Mouse (Mus musculus) lung, postnatal 10 days (tissue): ENCODE measurements around the gene Chrna7.

ENCODE experiments used
- DNase-seq: peaks from one replicate; pipeline ENCODE4 v3.0.0; 2021

Gene Chrna7

DNA sequence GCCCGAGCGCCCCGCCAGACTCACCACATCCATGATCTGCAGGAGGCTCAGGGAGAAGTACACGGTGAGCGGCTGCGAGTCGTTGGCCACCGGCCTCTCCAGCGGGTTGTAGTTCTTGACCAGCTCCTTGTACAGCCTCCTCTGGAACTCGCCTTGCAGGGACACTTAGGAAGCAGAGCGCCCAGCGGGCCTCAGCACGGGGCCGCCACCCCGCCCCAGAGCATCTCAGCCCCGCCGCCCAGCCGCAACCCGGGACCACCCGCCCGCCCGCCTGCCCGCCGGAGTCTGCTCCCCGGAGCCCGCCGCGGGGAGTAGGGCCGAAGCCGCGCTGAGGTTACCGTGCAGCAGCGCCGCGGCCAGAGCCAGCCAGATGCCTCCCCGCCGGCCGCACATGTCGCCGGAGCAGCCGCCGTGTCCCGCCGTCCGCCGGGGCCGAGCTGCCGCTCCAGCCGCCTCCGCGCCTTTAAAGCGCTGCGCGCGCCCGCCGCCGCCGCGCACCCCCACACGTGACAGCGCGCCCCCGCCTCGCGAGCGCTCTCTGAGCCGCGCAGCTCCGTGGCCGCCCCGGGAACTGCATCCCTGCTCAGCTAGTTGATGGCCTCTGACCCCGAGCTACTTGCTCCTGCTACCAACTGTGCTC, at the start of gene Chrna7:
Gene Chrna7 (minus strand): TSS at position 486 of the 640 bp plus-strand sequence.
- DNase-seq, result peak; percentile 77

DNA sequence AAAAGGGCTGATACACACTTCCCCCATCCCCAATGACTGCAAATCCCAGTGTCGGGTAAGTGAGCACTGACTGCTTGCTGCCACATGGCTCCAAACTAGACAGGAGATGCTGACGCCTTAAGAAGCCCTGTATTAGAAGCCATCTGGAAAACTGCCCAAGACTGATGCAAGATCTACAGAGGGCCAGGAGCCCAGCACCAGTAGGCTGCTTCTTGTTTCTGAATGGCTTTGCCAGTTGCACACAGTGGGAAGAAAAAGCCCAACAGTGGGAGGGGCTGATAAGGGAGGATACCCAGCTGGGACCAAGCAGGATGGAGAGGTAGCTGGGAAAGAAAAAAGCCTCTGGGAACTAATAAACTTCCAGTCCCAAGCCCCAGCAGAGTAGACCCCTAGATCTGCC, 37.0 kb upstream of the Chrna7 start:
- peak; percentile 2 for DNase-seq

DNA sequence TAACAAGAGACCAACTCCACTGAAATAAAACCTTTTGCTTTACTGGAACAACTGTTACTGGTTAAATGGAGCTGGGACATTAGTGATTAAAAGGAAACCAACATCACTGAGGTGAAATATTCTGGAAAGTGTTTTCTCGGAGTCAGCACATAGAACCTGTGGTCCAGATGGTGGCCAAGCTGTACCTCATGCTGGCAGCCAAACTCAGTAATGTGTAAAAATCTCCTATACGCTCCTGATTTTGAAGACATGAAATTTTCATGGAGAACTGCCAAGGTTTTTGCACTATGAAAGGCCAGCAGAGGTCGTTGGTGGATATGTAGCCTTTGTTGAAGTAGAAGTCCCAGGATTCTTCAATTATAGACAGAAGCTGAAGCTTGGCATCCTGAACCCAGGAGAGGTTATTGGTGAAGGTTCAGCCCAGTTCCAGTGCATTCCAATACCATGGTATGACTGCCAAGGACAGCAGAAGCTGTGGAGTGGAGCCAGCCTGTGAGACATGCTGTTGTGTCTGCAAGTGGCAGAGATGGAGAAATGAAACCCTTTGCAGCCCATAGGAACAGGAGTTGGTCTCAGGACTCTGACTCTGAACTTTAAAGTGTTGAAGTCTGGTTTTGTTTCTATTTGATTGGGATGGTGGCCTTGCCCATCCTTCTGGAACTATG, 25.6 kb upstream of the Chrna7 start:
- no peak for DNase-seq

DNA sequence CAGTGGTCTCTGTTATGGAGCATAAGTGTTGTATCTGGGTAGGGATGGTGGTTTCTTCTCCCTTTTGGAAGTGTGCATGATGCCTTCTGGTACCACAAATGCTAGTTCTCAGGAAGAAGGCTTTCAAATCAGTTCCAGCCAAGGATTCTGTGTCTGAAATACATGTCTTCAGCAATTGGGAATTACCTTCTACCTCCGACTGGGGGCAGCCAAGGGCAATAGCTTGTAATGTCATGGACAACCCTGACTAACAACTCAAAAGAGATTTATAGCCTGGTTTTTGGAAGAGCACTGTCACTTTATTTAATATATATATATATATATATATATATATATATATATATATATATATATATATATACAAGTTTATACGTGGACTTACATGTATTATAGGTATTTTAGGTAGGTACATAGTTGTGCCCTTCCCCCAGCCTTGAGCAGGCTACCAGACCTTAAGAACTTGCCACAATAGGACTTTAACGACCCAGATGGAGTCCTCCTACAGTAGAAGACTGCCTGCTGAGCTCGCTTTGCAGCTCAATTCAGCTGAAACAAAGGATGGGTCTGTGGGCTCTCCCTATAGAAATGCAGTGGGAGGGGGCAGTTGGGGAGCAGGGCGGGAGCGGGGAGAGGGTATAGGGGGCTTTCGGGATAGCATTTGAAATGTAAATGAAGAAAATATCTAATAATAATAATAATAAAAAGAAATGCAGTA, 12.9 kb upstream of the Chrna7 start:
- DNase-seq, result no peak

DNA sequence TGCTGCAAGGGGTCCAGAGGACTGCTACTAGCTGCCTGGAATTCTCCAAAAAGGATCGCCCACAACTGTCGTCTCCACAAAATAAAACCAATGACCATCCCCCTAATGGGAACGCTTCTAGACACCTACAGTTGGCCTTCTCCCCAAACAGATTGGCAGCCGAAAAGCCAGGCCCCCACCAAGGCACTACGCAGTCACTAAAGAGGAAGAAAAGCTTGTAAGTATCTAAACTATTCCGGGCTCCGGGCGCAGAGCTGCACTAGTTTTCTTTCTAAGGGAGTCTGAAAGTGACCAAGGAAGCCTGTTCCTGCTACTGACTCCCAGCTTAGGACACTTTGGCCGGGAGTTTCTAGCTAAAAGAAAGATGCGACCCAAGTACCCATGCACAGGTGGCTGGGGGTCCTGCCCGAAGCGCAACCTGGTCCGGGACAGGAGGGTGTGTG, 707 bp downstream of the Chrna7 start:
- DNase-seq, result no peak

DNA sequence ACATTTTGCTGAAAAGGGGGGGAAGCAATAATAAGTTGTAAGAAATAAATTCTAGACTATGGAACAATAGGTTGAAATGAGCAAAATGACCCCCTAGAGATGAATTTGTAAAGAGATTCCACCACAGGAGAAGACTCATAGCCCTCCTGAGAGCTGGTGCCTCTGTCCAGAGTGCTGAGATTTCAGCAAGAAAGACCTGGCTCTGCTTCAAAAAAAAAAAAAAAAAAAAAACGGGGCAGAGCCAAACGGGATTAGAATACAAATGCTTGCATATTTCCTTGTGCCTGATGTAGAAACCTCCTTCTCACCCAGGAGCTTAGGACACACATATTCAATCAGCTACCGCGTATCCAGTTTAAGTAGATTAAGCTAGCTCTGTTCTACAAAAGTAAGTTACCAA, 2.9 kb downstream of the Chrna7 start:
- DNase-seq, result no peak

DNA sequence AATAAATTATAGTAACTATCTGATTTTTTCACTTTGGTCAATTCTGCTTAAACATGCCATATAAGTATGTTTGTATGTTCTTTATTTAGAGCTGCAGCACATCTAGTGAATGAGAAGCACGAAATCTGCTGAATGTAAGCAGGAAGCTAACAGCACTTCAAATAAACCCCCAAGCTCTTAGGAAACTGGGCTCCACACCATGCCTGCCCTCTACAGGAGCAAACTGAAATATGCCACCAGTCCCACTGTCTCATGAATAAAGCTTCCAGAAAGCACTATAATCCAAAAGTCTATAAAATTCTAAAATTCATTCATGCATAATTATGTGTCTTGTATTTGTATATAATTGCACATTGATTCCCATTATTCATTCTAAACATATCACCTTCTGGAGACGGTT, 5.2 kb downstream of the Chrna7 start:
- no peak for DNase-seq

DNA sequence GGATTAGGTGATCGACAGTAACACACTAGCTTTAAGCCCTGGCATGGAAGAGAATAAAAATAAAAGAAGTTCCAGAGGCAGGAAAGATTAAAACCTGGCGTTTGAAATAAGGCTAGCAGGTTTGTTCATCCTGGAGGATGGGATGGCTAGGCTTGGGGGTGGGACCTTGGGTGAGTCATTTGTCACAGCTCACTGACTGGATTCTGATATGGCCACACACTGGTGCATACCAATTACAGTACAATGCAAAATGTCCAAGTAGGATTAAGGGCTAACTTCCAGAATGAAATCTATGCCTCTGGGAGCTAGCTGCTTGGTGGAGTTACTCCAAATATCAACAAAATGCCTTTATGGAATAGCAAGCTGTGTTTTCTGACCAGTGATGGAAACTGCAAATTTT, 16.8 kb downstream of the Chrna7 start:
- DNase-seq, result no peak

DNA sequence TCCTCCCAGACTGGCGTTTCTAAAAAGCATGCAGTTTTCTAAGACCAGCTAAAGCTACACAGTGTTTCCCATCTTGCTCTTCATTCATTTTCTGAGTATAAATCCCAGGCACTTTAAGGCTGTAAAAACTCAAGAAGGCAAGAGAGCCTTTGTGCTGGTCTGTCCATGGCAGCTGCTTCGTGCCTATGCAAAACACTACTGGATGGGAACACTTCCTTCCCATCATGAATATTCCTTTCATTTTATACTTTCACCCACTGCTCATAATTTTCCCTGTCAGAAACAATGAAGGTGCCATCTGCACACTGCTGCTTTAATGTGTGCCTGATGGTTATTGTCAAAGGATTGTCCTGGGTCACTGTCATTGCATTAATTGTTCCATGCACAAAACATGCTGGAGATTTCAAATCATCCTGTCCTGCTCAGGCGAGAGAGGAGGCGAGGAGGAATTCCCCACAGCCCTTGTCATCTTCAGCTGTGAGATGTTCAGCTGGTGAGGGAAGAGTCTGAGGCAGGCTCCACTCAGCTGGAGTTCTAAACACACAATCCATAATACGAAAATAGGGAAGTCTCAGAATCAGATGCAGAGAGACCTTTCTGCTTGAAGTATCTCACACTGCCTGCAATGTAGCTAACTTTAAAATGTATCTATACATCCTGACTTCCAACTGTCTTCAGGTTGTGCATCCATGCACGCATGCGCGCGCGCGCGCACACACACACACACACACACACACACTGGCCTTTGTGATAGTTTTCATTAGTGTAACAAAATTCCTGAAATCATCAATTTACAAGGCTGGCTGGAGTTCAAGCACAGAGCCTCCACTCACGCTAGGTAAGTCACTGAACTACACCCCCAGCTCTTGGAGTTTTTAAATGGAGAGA, 22.5 kb downstream of the Chrna7 start:
- DNase-seq, result no peak

DNA sequence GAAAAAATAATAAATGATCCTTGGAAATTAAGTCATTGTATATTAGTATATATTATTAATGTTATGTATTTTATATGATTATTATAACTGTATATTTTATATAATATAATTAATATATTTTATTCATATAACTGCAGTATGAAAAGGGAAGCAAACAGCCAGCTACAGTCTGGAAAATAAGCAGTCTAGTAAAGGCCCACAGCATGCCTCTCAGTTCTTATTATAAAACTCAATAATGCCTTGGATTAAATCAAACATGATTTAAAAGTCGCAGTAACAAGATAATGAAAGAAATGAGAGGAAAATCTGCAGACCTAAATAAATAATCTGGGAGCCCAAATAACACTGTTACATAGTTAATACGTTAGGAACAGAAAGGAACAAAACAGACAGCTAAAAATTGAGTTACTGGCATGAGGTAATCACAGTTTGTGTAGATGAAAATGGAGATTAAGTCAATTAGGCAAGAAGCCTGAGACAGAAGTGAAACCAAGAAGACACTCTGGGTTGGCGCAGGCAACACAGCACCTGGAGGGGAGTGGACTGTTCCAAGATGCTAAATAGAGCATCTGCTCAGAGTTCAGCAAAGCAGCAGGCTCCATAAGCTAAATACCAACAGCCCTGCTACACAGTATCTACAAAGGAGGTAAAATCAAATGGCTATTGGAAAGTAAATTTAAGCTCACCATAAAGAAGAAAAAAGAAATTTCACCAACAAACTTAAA, 42.1 kb downstream of the Chrna7 start:
- no peak for DNase-seq

DNA sequence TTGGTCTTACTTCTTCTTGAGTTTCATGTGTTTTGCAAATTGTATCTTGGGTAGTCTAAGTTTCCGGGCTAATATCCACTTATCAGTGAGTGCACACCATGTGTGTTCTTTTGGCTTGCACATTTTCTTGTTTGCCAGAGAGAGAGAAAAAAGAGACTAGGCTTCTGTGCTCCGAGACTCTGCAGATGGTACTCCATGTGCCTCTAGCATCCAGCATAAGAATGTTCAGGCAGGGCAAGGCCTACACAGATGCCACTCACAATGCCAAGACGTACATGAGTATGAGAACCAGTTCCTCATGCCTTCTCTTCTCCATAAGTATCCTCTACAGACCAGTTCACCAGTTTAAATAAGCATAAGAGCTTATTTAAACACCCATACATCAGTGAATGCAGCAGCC, 47.8 kb downstream of the Chrna7 start:
- no peak for DNase-seq

DNA sequence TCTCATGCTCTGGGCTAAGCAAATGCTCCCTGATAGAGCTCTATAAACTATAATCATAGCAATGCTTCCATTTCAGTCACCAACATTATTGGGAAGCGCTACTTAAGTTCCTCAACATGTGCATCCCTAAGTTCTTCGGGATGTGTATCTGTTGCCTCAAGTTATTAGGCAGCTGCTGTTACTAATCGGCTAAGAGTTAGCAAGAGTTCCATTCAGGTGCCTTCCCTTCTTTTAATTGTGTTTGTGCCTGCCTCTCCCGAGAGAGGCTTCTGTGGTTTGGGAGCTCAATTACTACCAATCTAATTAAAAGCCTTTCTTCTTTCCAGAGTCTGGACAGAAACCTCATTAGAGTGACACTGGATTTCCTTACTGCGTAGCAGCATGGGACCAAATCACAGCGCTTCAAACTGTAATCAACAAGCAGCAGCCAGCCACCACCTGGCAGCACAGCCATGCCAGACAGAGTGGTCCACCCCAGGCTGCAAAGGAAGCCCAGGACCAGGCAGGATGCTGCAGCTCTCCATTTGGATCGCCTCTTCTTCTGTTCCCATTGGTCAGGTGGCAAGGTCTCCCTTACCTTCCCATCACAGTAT, 50.0 kb downstream of the Chrna7 start:
- no peak for DNase-seq

DNA sequence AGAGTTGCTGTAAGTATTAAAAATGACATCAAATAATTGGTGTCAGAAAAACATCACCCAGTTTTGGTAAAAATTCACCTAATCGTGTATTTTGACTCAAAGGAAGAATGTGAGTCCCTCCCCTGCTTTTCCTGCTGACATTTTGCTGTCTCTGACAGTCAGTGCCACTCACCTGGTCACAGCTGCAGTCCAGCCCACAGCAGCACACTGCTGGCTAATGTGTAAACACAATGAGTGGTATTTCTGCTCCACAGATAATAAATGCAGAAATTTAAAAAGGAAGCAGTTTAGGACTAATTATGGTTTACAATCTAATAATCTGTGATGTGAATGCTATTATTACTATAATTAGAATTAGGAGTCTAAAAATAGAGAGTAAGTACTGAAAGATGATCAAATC, 59.1 kb downstream of the Chrna7 start:
- DNase-seq, result no peak

DNA sequence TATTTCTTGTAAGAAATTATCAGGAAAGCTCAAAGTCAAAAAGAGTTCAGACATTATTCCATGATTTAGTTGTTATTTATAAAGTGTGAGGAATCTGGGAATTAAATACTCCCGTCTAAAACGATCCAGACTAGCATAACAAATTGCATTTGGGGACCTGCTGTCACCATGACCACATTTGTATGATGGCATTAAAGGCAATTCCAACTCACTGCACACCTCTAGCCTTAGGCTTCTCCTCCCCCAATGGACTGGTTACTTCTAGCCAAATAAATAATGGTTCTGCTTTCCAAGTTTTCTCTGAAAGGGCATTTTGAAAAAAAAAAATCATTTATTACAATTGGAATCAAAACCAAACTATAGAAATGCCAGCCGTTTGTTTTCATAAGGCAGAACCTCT, 63.6 kb downstream of the Chrna7 start:
- no peak for DNase-seq

DNA sequence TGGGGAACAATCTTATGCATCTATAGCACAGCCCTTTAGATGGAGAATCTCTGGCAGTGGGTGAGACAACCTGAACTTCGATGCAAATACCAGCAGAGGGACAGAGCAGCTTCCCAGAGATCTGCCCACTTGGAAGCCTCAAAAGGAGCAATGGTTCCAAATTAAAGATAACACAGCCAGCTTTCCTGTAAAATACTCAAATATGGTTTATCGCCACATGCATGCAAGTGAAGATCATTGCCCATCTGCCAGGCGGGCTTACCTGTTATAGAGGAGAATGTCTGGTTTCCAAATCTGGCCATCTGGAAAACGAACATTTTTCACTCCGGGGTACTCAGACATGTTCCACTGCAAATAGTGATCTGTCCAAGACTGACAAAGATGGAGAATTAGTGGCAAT, 64.0 kb downstream of the Chrna7 start:
- no peak for DNase-seq

DNA sequence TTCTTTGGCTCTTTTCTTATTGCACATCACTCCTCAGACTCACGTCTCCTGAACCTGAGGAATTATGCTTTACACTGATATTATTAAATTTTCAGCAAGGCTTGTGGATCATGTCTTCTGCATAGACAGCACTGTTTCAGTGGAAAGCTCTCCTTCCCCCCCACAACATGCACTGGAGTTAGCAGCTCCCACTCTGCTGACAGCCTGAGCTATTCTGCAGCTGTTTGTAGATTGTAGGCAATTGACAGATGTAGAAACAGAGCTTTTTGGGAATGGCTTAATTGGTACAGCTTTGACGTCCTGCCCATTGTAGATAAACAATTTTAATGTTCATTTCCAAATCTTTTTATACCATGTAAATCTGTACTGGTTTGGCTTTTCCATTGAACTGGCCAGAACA, 89.8 kb downstream of the Chrna7 start:
- no peak for DNase-seq

DNA sequence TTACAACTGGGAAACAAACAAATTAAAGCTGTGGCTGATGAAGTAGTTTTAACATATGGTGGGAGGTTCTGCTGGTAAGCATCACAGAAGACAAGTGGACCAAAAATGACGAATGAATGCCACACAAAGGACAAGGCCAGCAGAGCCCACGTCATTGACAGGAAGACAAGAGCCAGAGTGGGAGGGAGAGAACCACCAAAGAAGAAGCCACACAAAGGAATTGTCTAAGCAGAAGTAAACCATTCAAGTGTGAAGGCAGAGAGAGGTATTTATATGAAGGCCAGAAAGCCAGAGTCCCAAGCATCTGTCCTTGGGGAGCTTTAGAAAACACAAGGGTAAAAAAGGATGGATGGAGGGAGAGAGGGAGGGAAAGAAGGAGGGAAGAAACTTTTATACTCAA, 98.7 kb downstream of the Chrna7 start:
- DNase-seq, result no peak

DNA sequence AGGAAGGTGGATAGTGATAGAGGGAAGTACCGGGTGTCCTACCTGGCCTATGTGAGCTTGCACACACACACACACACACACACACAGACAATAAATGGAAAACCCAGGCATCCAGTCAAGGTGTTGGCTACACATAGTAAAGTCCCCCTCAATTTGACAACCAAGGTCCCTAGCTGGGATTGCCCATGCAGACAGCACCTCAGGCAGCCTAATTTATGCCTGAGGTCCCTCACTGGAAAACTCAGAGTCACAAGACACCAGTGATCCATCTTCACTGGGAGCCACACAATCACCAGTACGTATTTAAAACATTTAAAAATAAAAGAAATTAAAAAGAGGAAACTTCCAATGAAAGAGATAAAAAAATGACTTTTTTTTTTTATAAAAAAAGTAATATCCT, 99.1 kb downstream of the Chrna7 start:
- no peak for DNase-seq

DNA sequence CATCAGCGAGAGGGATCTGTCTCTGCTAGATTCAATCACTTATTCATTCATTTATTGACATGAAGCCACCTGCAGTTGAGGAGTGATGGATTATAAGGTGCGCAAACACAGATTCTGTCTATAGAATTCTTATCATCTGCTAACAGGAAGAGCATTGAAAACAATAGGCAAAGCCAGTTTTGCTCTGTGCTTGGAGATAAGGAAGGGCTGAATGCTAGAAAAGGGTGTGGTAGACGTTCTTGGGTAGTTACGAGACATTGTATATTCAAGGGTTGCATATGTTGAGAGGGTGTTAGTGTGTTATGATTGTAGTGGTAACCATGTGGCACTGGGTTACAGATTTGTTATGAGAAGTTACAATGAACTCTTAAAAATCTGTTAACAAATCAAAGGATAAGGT, 103.0 kb downstream of the Chrna7 start:
- DNase-seq, result no peak

DNA sequence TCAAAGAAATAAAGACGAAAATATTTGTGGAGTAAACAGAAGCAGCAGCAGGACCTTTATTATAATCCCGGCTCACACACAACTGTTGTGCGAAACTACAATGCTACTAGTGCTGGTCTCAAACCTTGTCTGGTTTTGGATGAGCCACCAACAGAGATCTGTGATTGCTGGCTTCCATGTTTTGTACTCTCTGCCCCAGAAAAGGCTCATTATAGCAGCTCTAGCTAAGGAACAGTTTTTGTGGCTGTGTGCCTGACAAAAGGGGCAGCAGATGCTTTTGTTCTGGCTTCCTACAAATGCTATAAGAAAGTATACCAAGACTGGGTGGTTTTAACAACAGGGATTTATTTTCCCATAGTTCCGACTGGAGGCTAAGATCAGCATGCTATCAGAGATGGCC, 126.4 kb downstream of the Chrna7 start:
- no peak for DNase-seq

DNA sequence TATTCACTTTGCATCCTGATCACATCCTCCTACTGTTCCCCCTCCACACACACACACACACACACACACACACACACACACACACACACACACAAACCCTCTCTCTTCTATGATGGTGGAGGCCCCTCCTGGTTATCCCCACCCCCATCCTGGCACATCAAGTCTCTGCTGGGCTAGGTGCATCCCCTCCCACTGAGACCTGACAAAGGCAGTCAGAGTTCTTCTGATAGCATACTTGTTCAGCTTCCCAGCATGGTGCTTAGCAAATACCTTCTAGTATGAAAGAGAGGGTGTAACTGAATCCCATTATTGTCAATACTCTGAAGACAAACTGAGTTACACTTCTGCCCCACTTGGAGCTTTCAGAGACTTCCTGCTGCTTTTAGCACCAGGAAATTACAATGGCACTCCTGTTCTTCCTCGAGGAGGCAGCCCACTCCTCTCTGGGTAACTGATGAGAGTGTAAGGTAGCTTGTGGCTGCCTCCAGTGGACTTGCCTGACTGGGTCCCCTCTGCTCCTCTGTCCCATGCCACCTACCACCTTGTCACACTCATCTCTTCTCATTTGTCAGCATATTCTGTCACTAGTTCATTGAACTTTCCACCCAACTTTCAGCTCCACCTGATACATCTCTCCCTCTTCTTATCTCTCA, 127.9 kb downstream of the Chrna7 start:
- DNase-seq, result no peak

DNA sequence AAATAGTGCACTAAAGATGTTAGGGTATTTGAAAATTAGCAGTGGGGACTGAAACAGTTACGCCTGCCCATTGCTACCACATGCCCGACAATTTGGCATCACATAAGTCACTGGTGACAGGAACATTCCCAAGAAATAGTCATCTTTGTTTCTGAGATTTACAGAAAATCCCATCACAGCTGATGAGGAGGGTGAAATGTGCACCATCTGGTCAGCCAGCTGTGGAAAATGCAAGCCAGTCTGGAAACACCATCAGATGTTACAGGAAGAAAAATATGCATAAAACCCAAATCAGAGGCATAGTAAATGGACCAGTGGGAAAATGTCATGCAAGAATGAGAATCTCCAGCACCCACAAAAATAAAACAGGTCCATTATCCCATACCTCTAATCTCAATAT, 151.4 kb downstream of the Chrna7 start:
- peak; percentile 51 for DNase-seq
